Mouse (Mus musculus) E14TG2a.4 (cell line): ENCODE measurements at regions not wholly inside any gene's neighbourhood (a gene's known extent, or its start where the extent isn't known, plus 50 kb on each side); places are given as distances from the start of the nearest gene placed in this dataset.
"Not testable (repeated sequence)": the region's sequence is repeated elsewhere in the genome, so short reads cannot be mapped to it uniquely, and the experiment has no call there.

Experiments
- H3K27me3 ChIP-seq: 2 replicates; pipeline ENCODE4 v1.6.1; 2014; ENCODE audit warnings: low read length, control low read depth; ENCODE audit not compliant: insufficient read depth
- H3K36me3 ChIP-seq: 2 replicates; pipeline ENCODE4 v1.6.1; 2014; ENCODE audit warnings: low read length, control low read depth; ENCODE audit not compliant: insufficient read depth
- H3K4me1 ChIP-seq: replicated peaks from 2 replicates; pipeline ENCODE4 v1.6.1; 2014; ENCODE audit warnings: low read depth, low read length, control low read depth
- H3K4me3 ChIP-seq: replicated peaks from 2 replicates; pipeline ENCODE4 v1.5.1; 2014; ENCODE audit warnings: mild to moderate bottlenecking, low read length
- H3K9me3 ChIP-seq: 2 replicates; pipeline ENCODE4 v1.6.1; 2014; ENCODE audit warnings: low read length, control low read depth
- CTCF ChIP-seq: conservative IDR thresholded peaks from 2 replicates; pipeline ENCODE4 v1.5.1; 2014; ENCODE audit warnings: low read length
- NANOG ChIP-seq: IDR thresholded peaks from 2 replicates; pipeline ENCODE4 v1.6.1; 2014; ENCODE audit warnings: borderline replicate concordance, low read length, mixed read lengths
- POU5F1 ChIP-seq: IDR thresholded peaks from 2 replicates; pipeline ENCODE4 v1.6.1; 2014; ENCODE audit warnings: low read length, borderline replicate concordance

GRCm38 (mm10) chr6:25101761-25102160 is 145.7 kb upstream of the Tmem229a start:
- Histone ChIP-seq H3K4me3 (no peak overlapping the region), H3K4me1 (no peaks in the 10 kb centered on the region), H3K9me3 (peaks cover 16% of the 10 kb centered on the region), H3K27me3 (no peaks in the 10 kb centered on the region), H3K36me3 (no peaks in the 10 kb centered on the region)
- TF ChIP-seq NANOG (no peak), POU5F1 (no peak), CTCF (no peak)

- Histone ChIP-seq H3K4me1 (no peaks in the 10 kb centered on the region), H3K4me3 (no peak overlapping the region), H3K36me3 (no peaks in the 10 kb centered on the region), H3K27me3 (no peaks in the 10 kb centered on the region), H3K9me3 (peaks cover 18% of the 10 kb centered on the region)
- TF ChIP-seq NANOG (no peak), CTCF (no peak), POU5F1 (no peak)
Measured at GRCm38 (mm10) chr6:25087167-25087566, 131.1 kb upstream of the Tmem229a start.

GRCm38 (mm10) chr6:25085871-25086270 is 129.8 kb upstream of the Tmem229a start:
- no peaks in the 10 kb centered on the region for H3K4me1 ChIP-seq
- no peaks in the 10 kb centered on the region for H3K27me3 ChIP-seq
- no peak overlapping the region for H3K4me3 ChIP-seq
- no peaks in the 10 kb centered on the region for H3K36me3 ChIP-seq
- peaks cover 18% of the 10 kb centered on the region for H3K9me3 ChIP-seq
- TF ChIP-seq POU5F1 (no peak), NANOG (peak; percentile 22; the same call in 1 of the 2 replicates), CTCF (no peak)

GRCm38 (mm10) chr6:25085296-25085695 is 129.2 kb upstream of the Tmem229a start:
- not testable (repeated sequence) for H3K27me3 ChIP-seq, H3K4me1 ChIP-seq, H3K36me3 ChIP-seq, H3K4me3 ChIP-seq
- peaks cover 18% of the 10 kb centered on the region for H3K9me3 ChIP-seq

GRCm38 (mm10) chr6:25065913-25066312 is 109.8 kb upstream of the Tmem229a start:
- Histone ChIP-seq H3K4me3 (no peak overlapping the region), H3K9me3 (0 out of 2 replicates have a peak, but pooled peaks cover 7% of the 10 kb centered on the region), H3K27me3 (no peaks in the 10 kb centered on the region), H3K4me1 (peaks cover 12% of the 10 kb centered on the region), H3K36me3 (no peaks in the 10 kb centered on the region)
- no peak; the same call in 1 of the 2 replicates for TF ChIP-seq NANOG
- no peak for TF ChIP-seq POU5F1
- TF ChIP-seq CTCF, result no peak

GRCm38 (mm10) chr6:25032878-25033509 is 76.9 kb upstream of the Tmem229a start:
- Histone ChIP-seq H3K36me3 (no peaks in the 10 kb centered on the region), H3K9me3 (no peaks in the 10 kb centered on the region), H3K4me1 (peaks cover 31% of the 10 kb centered on the region), H3K4me3 (no peak overlapping the region), H3K27me3 (no peaks in the 10 kb centered on the region)
- peak; percentile 70 for TF ChIP-seq NANOG
- peak; percentile 48; the same call in 1 of the 2 replicates for TF ChIP-seq POU5F1
- no peak for TF ChIP-seq CTCF

- H3K4me3 ChIP-seq, result no peak overlapping the region
- no peaks in the 10 kb centered on the region for H3K4me1 ChIP-seq
- TF ChIP-seq CTCF, result no peak
- H3K27me3 ChIP-seq, result no peaks in the 10 kb centered on the region
- H3K36me3 ChIP-seq, result no peaks in the 10 kb centered on the region
- H3K9me3 ChIP-seq, result no peaks in the 10 kb centered on the region
Measured at GRCm38 (mm10) chr6:25026953-25027352, 70.9 kb upstream of the Tmem229a start.

- H3K36me3 ChIP-seq, result no peaks in the 10 kb centered on the region
- no peaks in the 10 kb centered on the region for H3K9me3 ChIP-seq
- H3K4me3 ChIP-seq, result no peak overlapping the region
- no peaks in the 10 kb centered on the region for H3K27me3 ChIP-seq
- H3K4me1 ChIP-seq, result no peaks in the 10 kb centered on the region
- peak; percentile 45 for TF ChIP-seq CTCF
- no peak for TF ChIP-seq POU5F1
Measured at GRCm38 (mm10) chr6:25020005-25020772, 64.1 kb upstream of the Tmem229a start.

GRCm38 (mm10) chr6:25013288-25013606 is 57.1 kb upstream of the Tmem229a start:
- H3K36me3 ChIP-seq, result no peaks in the 10 kb centered on the region
- TF ChIP-seq CTCF (no peak), NANOG (no peak), POU5F1 (no peak)
- H3K4me1 ChIP-seq, result no peaks in the 10 kb centered on the region
- H3K9me3 ChIP-seq, result no peaks in the 10 kb centered on the region
- H3K27me3 ChIP-seq, result no peaks in the 10 kb centered on the region
- no peak overlapping the region for H3K4me3 ChIP-seq
